Comparison of ENCODE assay signal across 21 mouse cellular contexts in the genomic region with DNA sequence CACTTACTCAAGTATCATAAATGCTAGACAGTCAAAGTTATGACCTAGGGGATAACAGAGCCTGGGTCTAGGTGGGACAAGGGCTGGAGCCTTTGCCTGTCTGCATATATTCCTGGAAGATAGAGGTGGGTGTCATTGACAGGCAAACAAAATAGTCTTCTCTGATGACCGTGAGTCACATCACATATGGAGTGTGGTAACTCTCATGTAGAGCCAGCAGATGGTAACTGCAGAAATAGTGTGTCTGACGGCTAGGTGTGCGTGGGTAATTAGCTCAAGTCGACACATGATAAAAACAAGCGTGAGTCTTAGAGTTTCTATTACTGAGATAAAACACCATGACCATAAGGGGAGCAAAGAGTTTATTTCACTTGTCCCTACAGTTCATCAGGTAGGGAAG. TPM values are rescaled to one million over a fixed set of nuclear protein-coding genes. Genes with fewer than 3 reads are reported as not detected.
DNase-seq lines count a peak whose midpoint lies in the region; ATAC-seq lines count a peak whose summit lies in the region.
"Had no signal": no experiment of that assay in that cellular context is flagged by ENCODE, and none has a peak within 500 bp of the region (broad histone marks: within the 10 kb centered on the region; RNA-seq: fewer than 3 reads in every experiment).

No protein-coding gene starts in this region.

- peak; percentile 84 for ATAC-seq in frontal cortex, adult (ENCODE audit: low TSS enrichment)
- ATAC-seq: activated CD4-positive, CD25-positive, alpha-beta regulatory T cell, adult 4 months; forebrain, embryonic 14.5 days; forebrain, postnatal 0 days; hindbrain, embryonic 16.5 days had no signal

- no peak for DNase-seq in frontal cortex, postnatal 14 days (ENCODE audit: low spot score in 2 of 2)
- peak; percentile 11 for DNase-seq in layer of hippocampus, adult 11-12 months (ENCODE audit: low spot score)
- no peak for DNase-seq in layer of hippocampus, adult 8-10 months (ENCODE audit: low spot score in 2 of 2)
- peak; percentile 31 for DNase-seq in right cerebral cortex, adult 18-20 months
- no peak for DNase-seq in right cerebral cortex, postnatal 10 days (ENCODE audit: low spot score in 2 of 2)
- peak; percentile 88 for DNase-seq in brain, adult 2 months (ENCODE audit: low read depth, low spot score)
- no peak for DNase-seq in kidney, adult 11 months
- DNase-seq: adrenal gland, adult 8-10 months; adrenal gland, postnatal 25 days; cerebellum, adult 18-20 months; cerebellum, adult 9-10 months; cerebellum, postnatal 25 days; forebrain, postnatal 0 days; gastrocnemius, postnatal 10 days; gastrocnemius, postnatal 36 days; heart, postnatal 10 days; heart, postnatal 36 days had no signal

RNA-seq across cellular contexts. Expression of gene Sccpdh, which starts 4.9 kb away (rescaled TPM):
- 10 to 100 TPM; 55.6 to 62.1 (median 59.4) TPM for total RNA-seq in layer of hippocampus, adult 8-10 months (2022)

Comparison
In these comparisons a context has a peak if more than half of its experiments do, and no peak if none do; other contexts are left out.
1. DNase-seq: peak in layer of hippocampus, adult 11-12 months (single experiment), right cerebral cortex, adult 18-20 months (single experiment) and brain, adult 2 months (single experiment); none in frontal cortex, postnatal 14 days (0 of 2), layer of hippocampus, adult 8-10 months (0 of 2), right cerebral cortex, postnatal 10 days (0 of 2) and kidney, adult 11 months (single experiment).